Mouse (Mus musculus): ENCODE data around the gene Bdh1. TPM values are rescaled to one million over a fixed set of nuclear protein-coding genes. Genes with fewer than 3 reads are reported as not detected.
A peak's percentile ranks its signal among the peaks of the same experiment; 100 is the strongest.

Bdh1 gene
- polyA plus RNA-seq, 1 experiment from 2014 or later, result 15.6 TPM

DNA sequence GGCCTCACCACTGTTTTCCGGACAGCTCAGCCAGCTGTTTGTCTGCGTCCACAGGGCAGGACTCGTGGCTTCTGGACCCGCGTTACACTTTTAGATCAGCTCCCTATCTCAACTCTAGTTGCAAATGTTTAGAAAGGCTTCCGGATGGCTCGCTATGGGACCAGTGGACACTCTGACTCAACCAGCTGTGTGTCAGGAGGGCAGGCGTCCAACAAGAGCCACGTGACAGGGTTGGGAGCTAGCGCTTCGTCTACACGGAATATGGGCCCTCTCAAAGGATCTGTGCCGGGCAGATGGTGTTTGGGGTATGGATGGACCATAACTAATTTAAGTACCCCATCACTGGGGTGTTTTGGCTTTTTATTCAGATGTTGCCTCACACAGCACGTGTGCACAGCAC is 9.8 kb upstream of the Bdh1 start:
- H3K27ac ChIP-seq (ENCODE audit: poor library complexity, severe bottlenecking), result no peak overlapping the region
- ATAC-seq (ENCODE audit: insufficient number of reproducible peaks, low FRiP score), result no peak
- no peak overlapping the region for H3K4me2 ChIP-seq
- no peaks in the 10 kb centered on the region for H3K4me1 ChIP-seq (replicated peaks)
- H3K9ac ChIP-seq, result no peak overlapping the region
- no peaks in the 10 kb centered on the region for H3K27me3 ChIP-seq (replicated peaks)
- no peak overlapping the region for H3K4me3 ChIP-seq
- WGBS, result 66% methylated on average over 14 of the region's 14 CpGs
- no peaks in the 10 kb centered on the region for H3K9me3 ChIP-seq (replicated peaks)
- H3K36me3 ChIP-seq, result no peaks in the 10 kb centered on the region

DNA sequence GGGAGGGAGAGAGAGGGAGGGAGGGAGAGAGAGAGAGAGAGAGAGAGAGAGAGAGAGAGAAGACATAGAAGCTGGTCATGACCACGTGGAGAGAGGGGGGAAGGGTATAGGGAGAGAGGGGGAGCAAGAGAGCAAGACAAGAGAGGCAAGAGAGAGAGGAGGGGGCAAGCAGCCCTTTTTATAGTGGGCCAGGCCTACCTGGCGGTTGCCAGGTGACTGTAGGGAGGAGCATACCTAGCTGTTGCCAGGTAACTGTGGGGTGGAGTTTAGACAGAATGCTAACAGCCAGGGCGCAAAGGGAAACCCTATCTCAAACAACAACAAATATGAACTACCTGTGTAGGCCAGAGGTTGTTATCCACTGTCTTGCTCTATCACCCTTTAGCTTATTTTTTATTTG is 8.3 kb upstream of the Bdh1 start:
- H3K27ac ChIP-seq (ENCODE audit: poor library complexity, severe bottlenecking), result no peak overlapping the region
- no peaks in the 10 kb centered on the region for H3K4me1 ChIP-seq (replicated peaks)
- no peak overlapping the region for H3K4me3 ChIP-seq
- H3K36me3 ChIP-seq, result no peaks in the 10 kb centered on the region
- no peaks in the 10 kb centered on the region for H3K27me3 ChIP-seq (replicated peaks)
- H3K9me3 ChIP-seq (replicated peaks), result no peaks in the 10 kb centered on the region
- 63% methylated on average over 3 of the region's 3 CpGs for WGBS
- ATAC-seq (ENCODE audit: insufficient number of reproducible peaks, low FRiP score), result no peak
- no peak overlapping the region for H3K4me2 ChIP-seq
- no peak overlapping the region for H3K9ac ChIP-seq

DNA sequence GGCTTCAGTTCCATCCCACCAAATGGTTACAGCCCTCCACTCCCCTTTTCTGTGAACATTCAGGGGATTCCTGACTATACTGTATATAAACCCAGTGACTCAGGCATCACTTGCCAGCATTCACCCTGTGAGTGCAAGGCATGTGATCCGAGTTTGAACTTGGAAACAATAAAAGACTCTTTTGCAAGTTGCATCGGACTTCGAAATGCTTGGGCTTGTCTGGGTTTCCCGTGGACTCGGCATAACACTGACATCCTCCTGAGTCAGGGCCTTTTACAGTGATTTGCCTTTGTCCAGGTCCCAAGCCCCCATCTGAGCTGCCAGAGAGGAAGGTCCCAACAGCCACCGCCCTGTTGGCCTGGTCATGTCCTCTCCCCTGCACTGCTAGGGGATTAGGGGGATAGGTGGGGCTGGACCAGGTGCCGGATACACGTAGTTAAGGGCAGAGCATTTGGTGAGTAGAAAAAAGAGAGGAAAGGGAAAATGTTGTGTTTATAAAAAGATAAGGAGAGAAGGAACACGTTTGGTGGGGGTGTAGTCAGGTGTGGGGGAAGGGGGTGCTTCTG is 6.1 kb upstream of the Bdh1 start:
- Histone ChIP-seq H3K9me3 (replicated peaks) (no peaks in the 10 kb centered on the region), H3K4me3 (no peak overlapping the region), H3K27ac (ENCODE audit: poor library complexity, severe bottlenecking) (no peak overlapping the region), H3K36me3 (no peaks in the 10 kb centered on the region), H3K4me2 (no peak overlapping the region), H3K9ac (no peak overlapping the region), H3K27me3 (replicated peaks) (no peaks in the 10 kb centered on the region), H3K4me1 (replicated peaks) (no peaks in the 10 kb centered on the region)
- ATAC-seq (ENCODE audit: insufficient number of reproducible peaks, low FRiP score), result no peak
- 56% methylated on average over 9 of the region's 9 CpGs for WGBS

DNA sequence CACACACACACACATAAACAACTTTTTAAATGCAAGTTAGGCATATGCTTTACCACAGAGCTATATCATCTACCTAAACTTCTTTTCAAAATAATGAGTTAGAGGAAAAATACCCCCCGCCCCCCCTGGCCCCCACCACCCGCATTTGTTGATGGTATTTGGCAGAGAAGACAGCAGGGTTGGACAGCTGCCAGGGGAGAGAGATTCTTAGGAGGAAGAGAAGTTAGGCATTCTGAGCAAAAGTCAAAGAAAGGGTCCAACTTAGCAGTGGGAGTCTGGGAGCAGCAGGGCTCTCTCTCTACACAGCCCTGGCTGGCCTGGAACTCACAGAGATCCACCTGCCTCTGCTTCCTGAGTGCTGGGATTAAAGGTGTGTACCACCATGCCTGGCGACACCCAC is 3.4 kb upstream of the Bdh1 start:
- H3K9me3 ChIP-seq (replicated peaks), result no peaks in the 10 kb centered on the region
- H3K27me3 ChIP-seq (replicated peaks), result no peaks in the 10 kb centered on the region
- H3K27ac ChIP-seq (ENCODE audit: poor library complexity, severe bottlenecking), result no peak overlapping the region
- no peak overlapping the region for H3K4me2 ChIP-seq
- no peaks in the 10 kb centered on the region for H3K4me1 ChIP-seq (replicated peaks)
- H3K36me3 ChIP-seq, result no peaks in the 10 kb centered on the region
- no peak overlapping the region for H3K9ac ChIP-seq
- WGBS, result 60% methylated on average over 3 of the region's 3 CpGs
- H3K4me3 ChIP-seq, result no peak overlapping the region
- no peak for ATAC-seq (ENCODE audit: insufficient number of reproducible peaks, low FRiP score)

DNA sequence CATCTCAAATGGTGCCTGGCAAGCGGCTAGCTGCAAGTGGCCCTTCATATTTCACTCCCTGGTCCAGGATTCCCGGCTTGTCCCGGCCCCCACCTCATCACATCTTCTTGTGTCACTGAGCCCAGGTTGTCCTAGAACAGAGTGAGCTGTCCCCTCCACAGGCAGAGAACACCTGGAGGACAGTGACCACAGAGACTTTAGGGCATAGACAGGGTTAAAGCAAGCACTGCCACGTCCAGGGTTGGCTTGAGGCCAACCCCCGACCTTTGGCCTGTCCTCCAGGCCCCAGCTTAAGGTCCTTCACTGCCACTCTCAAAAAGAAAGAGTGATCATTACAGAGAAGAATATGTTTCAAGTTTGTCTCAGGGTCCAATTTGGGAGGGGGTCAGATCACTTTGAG is 2.6 kb upstream of the Bdh1 start:
- WGBS, result 61% methylated on average over 5 of the region's 5 CpGs
- H3K36me3 ChIP-seq, result no peaks in the 10 kb centered on the region
- H3K27me3 ChIP-seq (replicated peaks), result 0 out of 2 replicates have a peak, but pooled peaks cover 3% of the 10 kb centered on the region
- no peak overlapping the region for H3K4me2 ChIP-seq
- H3K27ac ChIP-seq (ENCODE audit: poor library complexity, severe bottlenecking), result no peak overlapping the region
- H3K4me3 ChIP-seq, result no peak overlapping the region
- H3K9ac ChIP-seq, result no peak overlapping the region
- ATAC-seq (ENCODE audit: insufficient number of reproducible peaks, low FRiP score), result no peak
- no peaks in the 10 kb centered on the region for H3K4me1 ChIP-seq (replicated peaks)
- no peaks in the 10 kb centered on the region for H3K9me3 ChIP-seq (replicated peaks)

DNA sequence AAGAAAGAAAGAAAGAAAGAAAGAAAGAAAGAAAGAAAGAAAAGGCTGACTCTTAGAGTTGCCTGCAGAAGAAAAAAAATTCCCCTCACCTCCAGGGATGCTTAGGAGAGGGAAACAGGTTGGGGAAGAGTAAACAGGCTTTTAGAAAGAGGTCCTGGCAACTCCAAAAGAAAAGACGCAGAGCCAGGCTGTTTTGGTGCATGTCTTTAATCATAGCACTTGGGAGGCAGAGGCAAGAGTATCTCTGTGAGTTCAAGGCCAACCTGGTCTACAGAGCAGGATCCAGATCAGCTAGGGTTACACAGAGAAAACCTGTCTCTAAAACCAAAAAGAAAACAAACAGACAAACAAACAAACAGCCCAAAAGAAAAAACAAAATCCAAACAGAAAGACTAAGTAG is 642 bp downstream of the Bdh1 start:
- H3K27ac ChIP-seq (ENCODE audit: poor library complexity, severe bottlenecking), result no peak overlapping the region
- no peak overlapping the region for H3K4me2 ChIP-seq
- H3K9me3 ChIP-seq (replicated peaks), result no peaks in the 10 kb centered on the region
- no peaks in the 10 kb centered on the region for H3K4me1 ChIP-seq (replicated peaks)
- no peak overlapping the region for H3K4me3 ChIP-seq
- no peak overlapping the region for H3K9ac ChIP-seq
- peaks cover 14% of the 10 kb centered on the region for H3K27me3 ChIP-seq (replicated peaks)
- WGBS, result 62% methylated on average over 1 of the region's 1 CpGs
- no peaks in the 10 kb centered on the region for H3K36me3 ChIP-seq
- no peak for ATAC-seq (ENCODE audit: insufficient number of reproducible peaks, low FRiP score)

DNA sequence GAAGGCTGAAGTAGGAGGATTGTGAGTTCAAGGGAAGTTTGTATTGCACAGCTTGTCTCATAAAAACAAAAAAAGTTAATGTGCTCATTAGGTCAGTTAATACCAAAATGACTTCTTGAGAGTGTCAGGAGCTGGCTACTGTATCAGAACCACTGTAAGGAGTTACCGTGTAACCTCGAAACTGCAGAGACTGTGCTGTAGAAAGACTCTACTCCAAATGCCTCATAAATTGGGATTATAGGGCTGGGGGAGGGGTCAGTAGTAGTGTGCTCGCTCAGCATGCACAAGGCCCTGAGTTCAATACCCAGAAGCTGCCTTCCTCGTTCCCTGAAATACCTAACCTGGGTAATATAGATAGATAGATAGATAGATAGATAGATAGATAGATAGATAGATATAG is 1.3 kb downstream of the Bdh1 start:
- Histone ChIP-seq H3K9me3 (replicated peaks) (no peaks in the 10 kb centered on the region), H3K9ac (no peak overlapping the region), H3K36me3 (no peaks in the 10 kb centered on the region), H3K4me2 (no peak overlapping the region), H3K27me3 (replicated peaks) (peaks cover 21% of the 10 kb centered on the region), H3K4me3 (no peak overlapping the region), H3K4me1 (replicated peaks) (peaks cover 6% of the 10 kb centered on the region), H3K27ac (ENCODE audit: poor library complexity, severe bottlenecking) (no peak overlapping the region)
- no peak for ATAC-seq (ENCODE audit: insufficient number of reproducible peaks, low FRiP score)
- 81% methylated on average over 4 of the region's 4 CpGs for WGBS

DNA sequence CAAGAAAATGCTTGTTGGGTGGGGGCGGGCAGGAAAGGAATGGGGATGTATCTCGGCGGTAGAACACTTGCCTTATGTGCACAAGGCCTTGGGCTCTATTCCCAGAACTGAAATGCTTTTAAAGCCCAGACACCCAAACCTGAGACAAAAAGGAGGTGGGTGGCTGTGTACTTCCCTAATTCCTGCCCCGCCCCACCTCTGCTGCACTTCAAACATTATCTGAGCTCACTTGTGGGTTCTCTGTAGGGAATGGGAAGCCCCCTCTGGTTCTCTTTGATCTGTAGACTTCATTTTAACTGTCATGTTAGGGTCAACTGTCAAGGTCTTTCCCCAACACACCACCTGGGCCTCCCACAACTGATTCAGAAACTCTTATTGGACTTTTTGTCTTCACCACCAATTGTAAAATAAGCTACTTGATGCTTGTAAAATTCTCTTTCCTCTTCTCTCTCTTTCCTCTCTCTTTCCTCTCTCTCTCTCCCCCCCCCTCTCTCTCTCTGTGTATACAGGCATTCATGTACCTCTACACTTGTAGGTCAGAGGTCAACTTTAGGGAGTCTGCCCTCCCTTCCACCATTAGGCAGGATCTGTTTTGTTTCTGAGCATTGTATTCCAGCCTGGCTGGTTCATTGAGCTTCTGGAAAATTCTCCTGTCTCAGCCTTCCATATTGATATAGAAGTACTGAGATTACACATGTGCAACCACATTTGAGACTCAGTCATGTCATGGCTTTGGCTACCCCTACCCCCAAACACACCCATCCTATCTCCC is 2.5 kb downstream of the Bdh1 start:
- H3K27me3 ChIP-seq (replicated peaks), result peaks cover 23% of the 10 kb centered on the region
- 83% methylated on average over 4 of the region's 4 CpGs for WGBS
- no peaks in the 10 kb centered on the region for H3K36me3 ChIP-seq

DNA sequence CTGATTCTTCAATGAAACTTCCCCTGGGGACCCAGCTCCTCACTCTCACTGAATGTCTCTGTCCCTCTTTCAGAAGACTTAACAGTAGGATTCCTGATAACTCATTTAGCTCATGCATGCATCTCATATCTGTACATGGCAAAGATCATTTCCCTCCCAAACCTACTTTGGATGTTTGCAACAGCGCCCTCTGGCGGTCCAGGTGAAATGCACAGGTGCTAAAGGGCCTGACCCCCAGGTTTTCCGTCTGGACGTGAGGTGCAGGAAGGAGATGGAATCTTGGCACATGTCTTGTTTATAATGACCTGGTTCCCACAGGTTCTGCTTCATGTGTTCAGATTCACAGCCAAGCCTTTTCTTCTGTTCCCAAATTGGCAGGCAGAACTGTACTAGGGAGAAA is 3.4 kb downstream of the Bdh1 start:
- H3K4me3 ChIP-seq, result no peak overlapping the region
- no peaks in the 10 kb centered on the region for H3K9me3 ChIP-seq (replicated peaks)
- H3K9ac ChIP-seq, result no peak overlapping the region
- no peak for ATAC-seq (ENCODE audit: insufficient number of reproducible peaks, low FRiP score)
- H3K4me2 ChIP-seq, result no peak overlapping the region
- no peak overlapping the region for H3K27ac ChIP-seq (ENCODE audit: poor library complexity, severe bottlenecking)
- under 1% methylated on average over 4 of the region's 4 CpGs for WGBS
- H3K4me1 ChIP-seq (replicated peaks), result peaks cover 20% of the 10 kb centered on the region
- peaks cover 23% of the 10 kb centered on the region for H3K27me3 ChIP-seq (replicated peaks)
- no peaks in the 10 kb centered on the region for H3K36me3 ChIP-seq

More for the DNA sequence above, 2.5 kb downstream of the Bdh1 start:
- peaks cover 15% of the 10 kb centered on the region for H3K4me1 ChIP-seq (replicated peaks)
- H3K9ac ChIP-seq, result no peak overlapping the region
- no peak overlapping the region for H3K27ac ChIP-seq (ENCODE audit: poor library complexity, severe bottlenecking)
- H3K9me3 ChIP-seq (replicated peaks), result no peaks in the 10 kb centered on the region
- H3K4me2 ChIP-seq, result no peak overlapping the region
- H3K4me3 ChIP-seq, result no peak overlapping the region
- ATAC-seq (ENCODE audit: insufficient number of reproducible peaks, low FRiP score), result no peak

DNA sequence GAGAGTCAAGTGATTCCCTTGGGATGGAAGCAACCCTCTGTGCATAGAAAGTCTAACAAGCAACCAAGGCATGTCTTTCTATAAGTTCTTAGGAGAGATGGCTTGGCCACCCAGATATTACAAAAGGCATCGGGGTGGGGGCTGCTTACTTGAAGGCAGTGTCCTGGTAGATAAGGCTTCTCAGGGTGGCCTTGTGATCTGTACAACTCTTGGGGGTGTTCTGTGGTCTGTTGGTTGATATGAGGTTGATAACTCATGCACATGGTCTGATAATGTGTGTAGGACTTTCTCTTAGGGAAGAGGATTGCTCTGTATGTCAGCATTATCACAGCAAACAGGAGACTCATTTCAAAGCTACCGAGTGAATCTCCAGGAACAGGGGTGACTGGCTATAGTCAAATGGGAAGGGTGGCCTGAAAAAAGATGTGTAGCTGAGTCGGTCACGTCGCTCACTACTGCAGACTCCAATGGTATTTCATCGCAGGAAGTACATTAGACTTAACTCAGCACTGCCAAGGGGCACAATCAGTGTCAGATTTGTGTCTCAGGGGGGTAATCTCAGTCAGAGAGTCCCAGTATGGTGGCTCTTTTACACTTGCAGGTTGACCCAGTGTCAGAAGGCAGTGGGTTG is 4.5 kb downstream of the Bdh1 start:
- Histone ChIP-seq H3K4me2 (no peak overlapping the region), H3K27ac (ENCODE audit: poor library complexity, severe bottlenecking) (no peak overlapping the region), H3K9ac (no peak overlapping the region), H3K4me3 (no peak overlapping the region), H3K9me3 (replicated peaks) (no peaks in the 10 kb centered on the region), H3K36me3 (no peaks in the 10 kb centered on the region), H3K27me3 (replicated peaks) (peaks cover 28% of the 10 kb centered on the region), H3K4me1 (replicated peaks) (peaks cover 20% of the 10 kb centered on the region)
- 76% methylated on average over 6 of the region's 6 CpGs for WGBS
- ATAC-seq (ENCODE audit: insufficient number of reproducible peaks, low FRiP score), result no peak

DNA sequence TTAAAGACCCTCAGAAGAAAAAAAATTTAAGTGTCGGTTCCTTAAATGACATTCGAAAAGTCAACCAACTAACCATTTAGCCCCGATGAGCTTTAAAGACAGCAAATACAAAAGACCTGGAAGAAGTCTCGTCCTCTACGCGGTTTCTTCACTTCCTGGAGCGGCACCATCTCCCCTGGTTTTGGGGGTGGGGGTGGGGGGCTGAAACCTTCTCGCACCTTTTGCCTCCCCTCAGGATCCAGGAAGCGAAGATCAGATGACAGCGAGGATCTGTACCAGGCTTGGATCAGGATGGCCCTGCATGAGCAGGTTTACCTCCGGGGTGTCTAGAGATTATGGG is 6.2 kb downstream of the Bdh1 start:
- Histone ChIP-seq H3K9me3 (replicated peaks) (no peaks in the 10 kb centered on the region), H3K4me2 (peak overlapping the region; percentile 96), H3K4me3 (peak overlapping the region; percentile 61), H3K4me1 (replicated peaks) (peaks cover 26% of the 10 kb centered on the region), H3K36me3 (no peaks in the 10 kb centered on the region), H3K9ac (peak overlapping the region; percentile 64), H3K27me3 (replicated peaks) (peaks cover 28% of the 10 kb centered on the region), H3K27ac (ENCODE audit: poor library complexity, severe bottlenecking) (no peak overlapping the region)
- no peak for ATAC-seq (ENCODE audit: insufficient number of reproducible peaks, low FRiP score)
- 4% methylated on average over 11 of the region's 11 CpGs for WGBS
